Mouse (Mus musculus) retina, postnatal 7 days (tissue): ENCODE measurements around the gene Hist1h2ah.

Experiments used
- DNase-seq: peaks from one replicate; pipeline ENCODE4 v3.0.0-alpha.2; 2012; ENCODE audit warnings: low read depth, low spot score

Hist1h2ah gene

GRCm38 (mm10) chr13:22008707-22009106 is 26.7 kb downstream of the Hist1h2ah start:
- DNase-seq, result no peak

- DNase-seq, result no peak
These were observed 27.5 kb downstream of the Hist1h2ah start for GRCm38 (mm10) chr13:22007872-22008271.

- no peak for DNase-seq
These were observed 28.3 kb downstream of the Hist1h2ah start for GRCm38 (mm10) chr13:22007121-22007510.

- DNase-seq, result no peak
These were observed 28.8 kb downstream of the Hist1h2ah start for GRCm38 (mm10) chr13:22006334-22007120.

GRCm38 (mm10) chr13:22005605-22006333 is 29.6 kb downstream of the Hist1h2ah start:
- DNase-seq, result no peak

GRCm38 (mm10) chr13:22001823-22002222 is 33.5 kb downstream of the Hist1h2ah start:
- no peak for DNase-seq

GRCm38 (mm10) chr13:22001346-22001745 is 34.0 kb downstream of the Hist1h2ah start:
- no peak for DNase-seq

- DNase-seq, result no peak
These were observed 36.2 kb downstream of the Hist1h2ah start for GRCm38 (mm10) chr13:21999147-21999546.

GRCm38 (mm10) chr13:21998412-21998811 is 37.0 kb downstream of the Hist1h2ah start:
- DNase-seq, result no peak

GRCm38 (mm10) chr13:21997821-21998220 is 37.5 kb downstream of the Hist1h2ah start:
- DNase-seq, result no peak

- DNase-seq, result no peak
These were observed 38.1 kb downstream of the Hist1h2ah start for GRCm38 (mm10) chr13:21997201-21997820.

GRCm38 (mm10) chr13:21996840-21997185 is 38.6 kb downstream of the Hist1h2ah start:
- no peak for DNase-seq

- no peak for DNase-seq
These were observed 39.1 kb downstream of the Hist1h2ah start for GRCm38 (mm10) chr13:21996101-21996839.

GRCm38 (mm10) chr13:21995331-21995914 is 39.9 kb downstream of the Hist1h2ah start:
- no peak for DNase-seq

GRCm38 (mm10) chr13:21994896-21995295 is 40.5 kb downstream of the Hist1h2ah start:
- DNase-seq, result no peak

- no peak for DNase-seq
These were observed 41.2 kb downstream of the Hist1h2ah start for GRCm38 (mm10) chr13:21993957-21994738.

GRCm38 (mm10) chr13:21992550-21992949 is 42.8 kb downstream of the Hist1h2ah start:
- DNase-seq, result no peak
